ENCODE assay signal across 7 mouse cellular contexts in the genomic region with DNA sequence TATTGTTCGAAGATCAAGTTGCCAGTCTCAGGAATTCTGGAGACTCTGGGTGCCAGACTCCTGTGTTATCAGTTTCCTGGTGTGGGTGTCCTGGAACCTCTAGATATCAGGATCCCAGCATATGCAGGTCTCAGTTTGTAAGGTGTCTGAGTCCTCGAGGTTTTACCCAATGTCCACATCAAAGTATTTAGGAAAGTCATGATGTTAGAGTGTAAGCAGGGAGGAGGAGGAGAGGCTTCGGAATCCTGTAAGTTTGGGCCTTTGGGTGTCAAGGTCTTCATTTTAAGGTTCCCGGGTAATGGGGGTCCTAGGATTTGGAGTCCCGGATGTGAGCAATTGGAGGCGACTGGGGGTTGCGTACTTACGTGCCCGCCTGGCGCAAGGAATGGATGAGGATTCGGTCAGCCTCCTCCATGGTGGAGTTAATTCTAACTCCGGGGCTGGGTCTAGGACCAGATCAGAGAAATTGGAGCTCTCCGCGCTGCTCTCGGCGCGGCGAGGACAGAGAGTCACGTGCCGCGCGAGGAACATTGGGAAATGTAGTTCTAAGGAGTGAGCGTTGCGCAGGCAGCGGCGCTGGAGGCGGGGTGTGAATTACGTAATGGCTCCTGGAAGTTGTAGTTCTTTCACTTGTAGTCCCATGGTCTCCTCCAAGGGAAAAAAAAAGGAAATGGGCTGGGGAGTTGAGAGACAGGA. TPM values are rescaled to one million over a fixed set of nuclear protein-coding genes. Genes with fewer than 3 reads are reported as not detected.
A peak's percentile ranks its signal among the peaks of the same experiment; 100 is the strongest.
DNase-seq lines count a peak whose midpoint lies in the region; ATAC-seq lines count a peak whose summit lies in the region.

A gene (minus strand): TSS at position 639 of the 696 bp plus-strand sequence.

- intact Hi-C loops in left cerebral cortex, postnatal 36 days (cut with DNase I): no loop called here

- WGBS in intestine, embryonic 16.5 days: 18% methylated on average over 28 of the region's 28 CpGs
- WGBS in midbrain, embryonic 11.5 days: 19% methylated on average over 28 of the region's 28 CpGs

- peak within 1 kb of the TSS; percentile 52 for H3K4me2 ChIP-seq in intestine, embryonic 16.5 days (ENCODE audit: low read depth, low read length)
- H3K4me2 ChIP-seq in midbrain, embryonic 11.5 days: peak within 1 kb of the TSS; percentile 46

- ATAC-seq in intestine, embryonic 16.5 days: peak; percentile 93
- ATAC-seq in midbrain, embryonic 11.5 days (ENCODE audit: low FRiP score): peak; percentile 94

- H3K9ac ChIP-seq in intestine, embryonic 16.5 days (ENCODE audit: low read depth, low read length): peak within 1 kb of the TSS; percentile 65
- H3K9ac ChIP-seq in midbrain, embryonic 11.5 days (ENCODE audit: low read length): peak within 1 kb of the TSS; percentile 59

- H3K4me3 ChIP-seq in intestine, embryonic 16.5 days (ENCODE audit: low read length): peak within 1 kb of the TSS; percentile 50
- H3K4me3 ChIP-seq in midbrain, embryonic 11.5 days (ENCODE audit: low read depth, low read length): peak within 1 kb of the TSS; percentile 43

- peak; percentile 89 for DNase-seq in adrenal gland, adult 2 months
- DNase-seq in embryo, embryonic 11.5 days (ENCODE audit: low read depth, low spot score): peak; percentile 62
- peak; percentile 46 to 80 for DNase-seq in gastrocnemius, postnatal 4 days (ENCODE audit: low spot score in 2 of 2)
- peak; percentile 80 to 82 for DNase-seq in left cerebral cortex, postnatal 36 days (ENCODE audit: low spot score in 2 of 2)
- DNase-seq in midbrain, embryonic 11.5 days (ENCODE audit: low spot score, missing footprints): peak; percentile 96
- peak; percentile 80 for DNase-seq in skeletal muscle tissue, adult 2 months (ENCODE audit: low read depth, low spot score)

- no peak within 1 kb of the TSS for H3K27ac ChIP-seq in intestine, embryonic 16.5 days (ENCODE audit: low read length)
- H3K27ac ChIP-seq in midbrain, embryonic 11.5 days (ENCODE audit: low read depth, low read length): no peak within 1 kb of the TSS

- no peaks in the 10 kb centered on the region for H3K27me3 ChIP-seq in intestine, embryonic 16.5 days (replicated peaks; ENCODE audit: control insufficient read depth, insufficient read depth, low read length)
- H3K27me3 ChIP-seq in midbrain, embryonic 11.5 days (ENCODE audit: control insufficient read depth, insufficient read depth, low read length): no peaks in the 10 kb centered on the region

- no peaks in the 10 kb centered on the region; the same call in 1 of the 2 replicates for H3K4me1 ChIP-seq in intestine, embryonic 16.5 days (ENCODE audit: control insufficient read depth, insufficient read depth, low read length)
- H3K4me1 ChIP-seq in midbrain, embryonic 11.5 days (ENCODE audit: control insufficient read depth, insufficient read depth, low read length): no peaks in the 10 kb centered on the region

- no peaks in the 10 kb centered on the region for H3K9me3 ChIP-seq in intestine, embryonic 16.5 days (ENCODE audit: control insufficient read depth, low read length)
- no peaks in the 10 kb centered on the region for H3K9me3 ChIP-seq in midbrain, embryonic 11.5 days (ENCODE audit: control insufficient read depth, low read length)

- no peaks in the 10 kb centered on the region for H3K36me3 ChIP-seq in intestine, embryonic 16.5 days (ENCODE audit: control insufficient read depth, insufficient read depth, low read length)
- no peaks in the 10 kb centered on the region for H3K36me3 ChIP-seq in midbrain, embryonic 11.5 days (ENCODE audit: control insufficient read depth, insufficient read depth, low read length)

RNA-seq across cellular contexts. Expression of the gene that starts here (rescaled TPM):
- 10 to 100 TPM; 21.3 to 22.4 TPM for total RNA-seq in adrenal gland, adult 2 months (2021)
- 21.6 and 24.0 TPM in 2 replicates for polyA plus RNA-seq in adrenal gland, adult 2 months (2012; rRNA removed)
- total RNA-seq in gastrocnemius, postnatal 4 days (2021): 10 to 100 TPM; 13.8 to 15.0 TPM
- polyA plus RNA-seq in intestine, embryonic 16.5 days (2015; fragmentation: Nextera tagmentation; extraction: Ambion mirVana): 36.1 and 38.4 TPM in 2 replicates
- total RNA-seq in left cerebral cortex, postnatal 36 days (2021): 10 to 100 TPM; 31.6 to 32.1 TPM
- polyA plus RNA-seq in midbrain, embryonic 11.5 days (2014; fragmentation: Nextera tagmentation; extraction: Ambion mirVana): 22.8 and 27.2 TPM in 2 replicates
